Mouse (Mus musculus): ENCODE results near the gene Htr6. TPM values are rescaled to one million over a fixed set of nuclear protein-coding genes. Genes with fewer than 3 reads are reported as not detected.

Gene Htr6
- 1 to 10 TPM; 7.9 to 8.5 TPM for total RNA-seq (2021)
- long read RNA-seq, experiment 1, partial matches to known transcripts = 0 of 1 reads
- long read RNA-seq, experiment 1, other reads (novel, unspliced or antisense) = 0 of 1 reads
- long read RNA-seq, experiment 2, partial matches to known transcripts = 2 of 3 reads
- long read RNA-seq, experiment 2, other reads (novel, unspliced or antisense) = 1 of 3 reads

- no peak for DNase-seq (ENCODE audit: low spot score in 2 of 2)
These were observed at the start of gene Htr6 for GRCm38 (mm10) chr4:139075041-139075711. TSS of gene Htr6 (minus strand) at chr4:139075570.

- DNase-seq (ENCODE audit: low spot score in 2 of 2) = no peak
These were observed 49.6 kb upstream of the Htr6 start for GRCm38 (mm10) chr4:139124940-139125339.

GRCm38 (mm10) chr4:139122557-139122956 lies 47.2 kb upstream of the Htr6 start:
- DNase-seq (ENCODE audit: low spot score in 2 of 2) = no peak

GRCm38 (mm10) chr4:139120998-139121397 lies 45.6 kb upstream of the Htr6 start:
- no peak for DNase-seq (ENCODE audit: low spot score in 2 of 2)

- DNase-seq (ENCODE audit: low spot score in 2 of 2) = no peak
These were observed 45.0 kb upstream of the Htr6 start for GRCm38 (mm10) chr4:139120281-139120814.

GRCm38 (mm10) chr4:139116356-139117063 lies 41.1 kb upstream of the Htr6 start:
- no peak for DNase-seq (ENCODE audit: low spot score in 2 of 2)

GRCm38 (mm10) chr4:139115721-139116120 lies 40.4 kb upstream of the Htr6 start:
- no peak for DNase-seq (ENCODE audit: low spot score in 2 of 2)

- no peak for DNase-seq (ENCODE audit: low spot score in 2 of 2)
These were observed 37.1 kb upstream of the Htr6 start for GRCm38 (mm10) chr4:139112482-139112881.

- no peak for DNase-seq (ENCODE audit: low spot score in 2 of 2)
These were observed 36.1 kb upstream of the Htr6 start for GRCm38 (mm10) chr4:139111421-139111820.

- no peak for DNase-seq (ENCODE audit: low spot score in 2 of 2)
These were observed 35.5 kb upstream of the Htr6 start for GRCm38 (mm10) chr4:139110858-139111257.

- DNase-seq (ENCODE audit: low spot score in 2 of 2) = no peak
These were observed 30.1 kb upstream of the Htr6 start for GRCm38 (mm10) chr4:139105453-139105852.

- no peak for DNase-seq (ENCODE audit: low spot score in 2 of 2)
These were observed 26.2 kb upstream of the Htr6 start for GRCm38 (mm10) chr4:139101546-139101945.

- DNase-seq (ENCODE audit: low spot score in 2 of 2) = no peak
These were observed 25.0 kb upstream of the Htr6 start for GRCm38 (mm10) chr4:139100326-139100725.

- no peak for DNase-seq (ENCODE audit: low spot score in 2 of 2)
These were observed 20.8 kb upstream of the Htr6 start for GRCm38 (mm10) chr4:139096201-139096600.

- no peak for DNase-seq (ENCODE audit: low spot score in 2 of 2)
These were observed 20.0 kb upstream of the Htr6 start for GRCm38 (mm10) chr4:139095406-139095805.

- no peak for DNase-seq (ENCODE audit: low spot score in 2 of 2)
These were observed 17.8 kb upstream of the Htr6 start for GRCm38 (mm10) chr4:139093196-139093530.

GRCm38 (mm10) chr4:139092356-139093195 lies 17.2 kb upstream of the Htr6 start, which contains the start of gene Nbl1:
TSS of gene Nbl1 (minus strand) at chr4:139092993.
- DNase-seq (ENCODE audit: low spot score in 2 of 2) = no peak

- no peak for DNase-seq (ENCODE audit: low spot score in 2 of 2)
These were observed 16.3 kb upstream of the Htr6 start for GRCm38 (mm10) chr4:139091478-139092355.

GRCm38 (mm10) chr4:139091066-139091465 lies 15.7 kb upstream of the Htr6 start:
- DNase-seq (ENCODE audit: low spot score in 2 of 2) = no peak

GRCm38 (mm10) chr4:139090303-139090940 lies 15.1 kb upstream of the Htr6 start:
- DNase-seq (ENCODE audit: low spot score in 2 of 2) = no peak

All from layer of hippocampus, postnatal 14 days (tissue).